Mouse (Mus musculus) spleen, postnatal 10 days (tissue): Measurements from ENCODE around the gene Ccl7.

Source experiments
- DNase-seq, 2 experiments: peaks; one replicate each; pipeline ENCODE4 v3.0.0; 2021 to 2022; ENCODE audit warnings: low spot score in 2 of 2

The Ccl7 gene

DNA sequence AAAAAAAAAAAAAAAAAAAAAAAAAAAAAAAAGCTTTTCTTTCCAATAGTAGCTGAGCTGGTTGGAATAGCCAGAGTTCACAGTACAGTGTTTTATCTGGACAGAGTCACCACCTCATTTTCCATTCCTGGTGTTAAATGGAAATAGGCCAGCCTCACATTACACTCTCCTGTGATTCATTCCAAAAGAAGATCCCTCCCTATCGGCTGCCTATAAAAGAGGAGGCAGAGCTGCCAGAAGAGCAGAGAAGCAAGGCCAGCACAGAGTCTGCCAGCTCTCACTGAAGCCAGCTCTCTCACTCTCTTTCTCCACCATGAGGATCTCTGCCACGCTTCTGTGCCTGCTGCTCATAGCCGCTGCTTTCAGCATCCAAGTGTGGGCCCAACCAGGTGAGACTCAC lies at the start of gene Ccl7:
TSS of gene Ccl7 (plus strand) at position 242 of the 400 bp plus-strand sequence.
- DNase-seq = no peak

GRCm38 (mm10) chr11:81996172-81996841 lies 49.2 kb upstream of the Ccl7 start:
- DNase-seq = peak; percentile 26 to 65

DNA sequence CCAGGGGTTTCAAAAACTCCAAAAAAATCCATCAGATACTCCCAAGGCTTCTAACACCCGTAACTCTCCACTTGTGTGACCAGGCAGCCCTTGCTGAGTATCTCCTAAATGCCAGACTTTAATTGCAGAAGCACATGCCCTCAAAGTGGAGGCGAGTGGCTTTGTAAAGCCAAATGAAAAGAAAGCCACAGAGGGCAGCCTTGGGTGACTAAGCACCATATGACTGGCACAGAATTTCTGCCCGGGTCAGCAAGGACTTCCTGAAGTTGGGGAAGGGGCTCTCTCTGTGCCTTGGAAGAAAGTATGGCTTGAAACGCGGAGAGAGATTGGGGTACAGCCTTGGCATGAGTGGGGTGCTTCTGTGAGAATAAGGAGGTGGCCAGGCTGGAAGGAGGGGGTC lies 48.4 kb upstream of the Ccl7 start:
- DNase-seq = no peak

GRCm38 (mm10) chr11:81998646-81999045 lies 46.9 kb upstream of the Ccl7 start:
- DNase-seq = no peak

DNA sequence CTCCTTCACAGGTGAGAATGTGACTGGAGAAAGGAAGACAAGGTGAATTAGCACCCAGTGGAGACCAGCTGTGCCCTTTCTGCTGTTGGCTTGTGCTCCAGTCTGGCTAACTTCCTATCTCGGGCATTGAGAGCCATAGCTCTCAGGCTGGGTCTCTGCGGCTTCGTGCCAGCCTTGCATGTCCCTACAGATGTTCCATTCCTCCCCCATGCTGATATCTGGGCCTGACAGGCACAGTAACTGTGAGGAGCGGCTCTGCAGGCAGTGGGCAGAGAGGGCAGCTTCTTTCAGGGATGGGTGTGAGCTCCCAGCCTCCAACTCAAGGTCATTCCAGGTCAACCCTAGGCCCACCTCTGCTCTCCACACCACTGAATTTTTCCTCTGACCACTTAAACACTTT lies 46.0 kb upstream of the Ccl7 start:
- no peak for DNase-seq

- no peak for DNase-seq
Observed at GRCm38 (mm10) chr11:82000581-82000980, 44.9 kb upstream of the Ccl7 start.

DNA sequence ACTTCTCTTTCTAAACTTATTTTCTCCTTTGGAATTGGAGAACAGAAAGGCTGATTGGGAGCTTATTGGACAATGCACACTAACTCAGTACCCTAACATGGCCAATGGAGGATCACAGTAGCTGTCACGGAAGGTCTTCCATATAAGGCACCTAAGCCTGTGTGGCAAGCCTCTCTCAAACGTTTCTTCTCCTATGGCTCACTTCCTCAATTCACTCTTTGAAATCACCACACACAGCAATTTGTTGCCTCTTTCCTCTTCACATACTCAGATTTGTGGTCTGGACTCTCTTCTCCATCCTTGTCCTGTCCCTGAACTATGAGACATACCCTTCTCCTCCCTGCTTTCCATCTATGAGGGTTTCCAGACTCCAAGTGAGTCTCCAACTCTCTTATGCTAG lies 40.7 kb upstream of the Ccl7 start:
- no peak for DNase-seq

GRCm38 (mm10) chr11:82006796-82007423 lies 38.6 kb upstream of the Ccl7 start:
- DNase-seq = peak in 1 of 2 experiments; percentile 15

- no peak for DNase-seq
Observed at GRCm38 (mm10) chr11:82010115-82010514, 35.4 kb upstream of the Ccl7 start.

GRCm38 (mm10) chr11:82011411-82012193 lies 33.9 kb upstream of the Ccl7 start:
- DNase-seq = no peak

- DNase-seq = no peak
Observed at GRCm38 (mm10) chr11:82013756-82014155, 31.8 kb upstream of the Ccl7 start.

DNA sequence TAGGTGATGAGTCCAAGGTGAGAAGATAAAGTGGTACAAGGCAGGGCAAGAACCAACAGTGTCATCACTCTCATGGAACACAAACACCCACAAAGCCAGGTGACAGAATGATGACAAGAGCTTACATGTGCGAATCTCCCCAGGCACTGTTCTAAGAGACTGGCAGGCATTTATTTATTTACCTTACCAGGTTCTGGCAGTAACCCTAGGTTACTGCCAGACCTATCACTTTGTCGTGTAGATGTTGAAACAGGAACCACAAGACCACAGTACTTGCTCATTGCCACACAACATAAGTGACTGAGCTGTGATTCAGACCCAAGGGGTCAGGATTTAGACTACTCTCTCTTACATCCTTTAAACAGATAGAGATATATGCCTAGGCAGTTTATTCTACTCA lies 30.4 kb upstream of the Ccl7 start:
- no peak for DNase-seq

GRCm38 (mm10) chr11:82016181-82016780 lies 29.2 kb upstream of the Ccl7 start:
- no peak for DNase-seq

DNA sequence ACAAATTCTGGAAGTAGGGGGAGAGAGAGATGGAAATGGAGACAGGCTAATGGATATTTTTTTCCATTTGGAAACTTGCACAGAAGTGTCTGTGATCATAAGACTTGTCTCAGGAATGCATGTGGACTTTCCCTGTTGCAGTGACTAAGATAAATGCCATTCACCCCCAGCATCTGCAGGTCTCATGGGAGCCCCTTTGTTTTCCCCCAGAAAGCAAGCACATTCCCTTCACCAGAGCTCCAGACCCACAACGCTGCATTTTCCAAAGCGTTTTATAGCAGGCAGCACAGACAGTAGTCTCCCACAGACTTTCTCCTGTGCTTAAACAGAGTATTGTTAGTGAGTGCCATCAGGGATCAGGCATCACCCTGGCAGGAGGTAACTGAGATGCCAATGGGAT lies 26.1 kb upstream of the Ccl7 start:
- DNase-seq = no peak

- no peak for DNase-seq
Observed at GRCm38 (mm10) chr11:82019793-82020192, 25.7 kb upstream of the Ccl7 start.

GRCm38 (mm10) chr11:82021406-82021805 lies 24.1 kb upstream of the Ccl7 start:
- no peak for DNase-seq

DNA sequence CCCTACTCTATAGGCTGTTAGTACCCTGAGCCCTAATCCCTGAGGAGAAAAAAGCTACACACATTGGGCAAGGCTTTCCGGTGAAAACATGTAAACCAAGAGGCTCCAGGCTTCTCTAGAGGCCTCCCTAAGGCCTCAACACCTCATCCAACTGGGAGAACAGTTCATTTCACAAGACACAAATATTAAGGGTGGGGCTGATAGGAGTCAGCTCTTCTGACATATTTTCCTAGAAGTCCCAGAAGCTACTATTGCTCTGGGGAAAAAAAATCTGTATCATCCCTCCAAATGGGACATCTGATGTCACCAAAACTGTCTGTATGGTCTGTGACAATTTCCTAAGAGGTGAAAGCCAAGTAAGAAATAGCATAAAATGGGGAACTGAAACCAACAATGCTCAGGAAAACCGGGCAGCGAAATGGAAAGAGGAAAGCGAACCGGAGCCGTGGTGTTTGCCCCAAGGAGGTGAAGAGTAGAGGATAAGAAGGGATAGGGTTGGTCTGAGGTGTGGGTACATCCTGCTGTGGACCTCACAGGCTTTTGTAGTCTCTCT lies 22.9 kb upstream of the Ccl7 start:
- DNase-seq = no peak

- no peak for DNase-seq
Observed at GRCm38 (mm10) chr11:82023769-82024168, 21.7 kb upstream of the Ccl7 start.

- no peak for DNase-seq
Observed at GRCm38 (mm10) chr11:82030171-82030570, 15.3 kb upstream of the Ccl7 start.

DNA sequence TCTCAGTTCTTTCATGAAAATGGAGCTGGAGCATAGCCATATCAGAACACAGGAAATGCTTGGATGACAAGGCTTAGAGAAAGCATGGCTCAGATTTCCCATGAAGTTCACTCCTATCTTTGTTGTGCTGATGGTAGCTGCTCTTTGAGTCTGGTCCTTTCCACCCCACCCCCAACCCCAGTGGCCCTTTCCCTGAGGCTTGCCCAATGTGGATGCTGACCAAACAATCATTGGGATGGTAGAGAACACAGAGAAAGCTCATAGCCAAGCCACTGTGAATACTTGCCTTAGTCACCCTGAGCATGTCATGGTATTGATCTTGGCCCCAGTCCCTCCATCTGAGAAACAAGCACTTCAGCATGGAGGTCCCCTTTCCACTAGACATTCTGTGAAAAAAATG lies 13.4 kb upstream of the Ccl7 start:
- DNase-seq = no peak

GRCm38 (mm10) chr11:82032678-82033344 lies 12.7 kb upstream of the Ccl7 start:
- DNase-seq = peak in 1 of 2 experiments; percentile 14

GRCm38 (mm10) chr11:82034446-82034845 lies 11.1 kb upstream of the Ccl7 start:
- no peak for DNase-seq
